Mouse (Mus musculus): ENCODE measurements around the gene Foxk2. TPM values are rescaled to one million over a fixed set of nuclear protein-coding genes. Genes with fewer than 3 reads are reported as not detected.
A peak's percentile ranks its signal among the peaks of the same experiment; 100 is the strongest.
"Not testable (repeated sequence)": the region's sequence is repeated elsewhere in the genome, so short reads cannot be mapped to it uniquely, and the experiment has no call there.

Foxk2 gene
- total RNA-seq, 2 experiments from 2014 or later = 69.1 to 76.5 TPM

DNA sequence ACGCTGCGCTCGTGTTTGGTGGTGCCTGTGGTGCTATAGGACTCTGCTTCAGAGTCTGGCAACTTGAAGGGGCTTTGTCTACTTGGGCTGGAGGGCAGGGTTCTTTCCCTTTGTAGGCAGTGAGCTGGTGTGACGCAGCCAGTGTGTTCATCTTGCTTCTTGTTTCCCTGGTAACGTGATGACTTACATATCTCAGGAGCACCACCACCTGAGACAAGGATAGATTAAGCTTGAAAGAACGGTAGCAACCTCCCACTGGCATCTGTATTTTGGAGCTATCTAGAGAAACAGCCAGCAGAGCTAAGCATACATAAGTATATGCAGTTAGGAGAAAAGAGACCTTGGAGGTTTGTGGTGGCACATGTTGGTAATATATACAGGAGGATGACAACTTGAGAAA lies 45.6 kb downstream of the Foxk2 start:
- no peak for TF ChIP-seq CTCF (conservative IDR thresholded peaks at IDR 0.05)
- Histone ChIP-seq H3K4me3 (no peak overlapping the region), H3K27ac (no peak overlapping the region)
- DNase-seq (ENCODE audit: low spot score in 2 of 2) = peak in 1 of 2 experiments; percentile 39

GRCm38 (mm10) chr11:121306608-121307007 lies 46.8 kb downstream of the Foxk2 start:
- no peak for DNase-seq (ENCODE audit: low spot score in 2 of 2)
- no peak for TF ChIP-seq CTCF (conservative IDR thresholded peaks at IDR 0.05)
- H3K4me3 ChIP-seq = no peak overlapping the region
- H3K27ac ChIP-seq = no peak overlapping the region; the same call in 1 of the 2 replicates

GRCm38 (mm10) chr11:121307712-121308111 lies 47.9 kb downstream of the Foxk2 start:
- H3K27ac ChIP-seq = not testable (repeated sequence)

GRCm38 (mm10) chr11:121326034-121326433 lies 66.2 kb downstream of the Foxk2 start:
- no peak for DNase-seq (ENCODE audit: low spot score in 2 of 2)
- no peak overlapping the region for H3K4me3 ChIP-seq
- no peak for TF ChIP-seq CTCF (conservative IDR thresholded peaks at IDR 0.05)
- no peak overlapping the region for H3K27ac ChIP-seq

More at GRCm38 (mm10) chr11:121307712-121308111, 47.9 kb downstream of the Foxk2 start:
- H3K4me3 ChIP-seq; DNase-seq (ENCODE audit: low spot score in 2 of 2): not testable (repeated sequence)

DNA sequence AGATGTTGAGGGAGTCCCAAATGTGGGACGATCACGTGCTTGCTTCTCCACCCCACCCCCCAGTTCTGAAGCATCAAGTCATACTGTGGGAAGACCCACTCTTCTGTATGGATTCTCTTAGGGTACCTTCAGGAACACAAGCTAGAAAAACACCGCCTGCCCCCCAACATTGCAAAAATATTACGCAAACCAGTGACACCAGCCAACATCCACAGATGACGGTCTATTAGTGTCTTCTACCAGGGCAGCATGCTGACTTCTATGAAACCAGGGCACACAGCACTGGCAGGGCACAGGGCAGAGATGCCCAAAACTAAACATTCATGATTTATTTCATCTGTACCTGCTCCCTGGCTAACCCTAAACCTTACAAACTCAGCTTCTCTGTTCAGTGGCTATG lies 66.9 kb downstream of the Foxk2 start:
- DNase-seq (ENCODE audit: low spot score in 2 of 2) = no peak
- H3K27ac ChIP-seq = no peak overlapping the region
- no peak for TF ChIP-seq CTCF (conservative IDR thresholded peaks at IDR 0.05)
- no peak overlapping the region for H3K4me3 ChIP-seq

DNA sequence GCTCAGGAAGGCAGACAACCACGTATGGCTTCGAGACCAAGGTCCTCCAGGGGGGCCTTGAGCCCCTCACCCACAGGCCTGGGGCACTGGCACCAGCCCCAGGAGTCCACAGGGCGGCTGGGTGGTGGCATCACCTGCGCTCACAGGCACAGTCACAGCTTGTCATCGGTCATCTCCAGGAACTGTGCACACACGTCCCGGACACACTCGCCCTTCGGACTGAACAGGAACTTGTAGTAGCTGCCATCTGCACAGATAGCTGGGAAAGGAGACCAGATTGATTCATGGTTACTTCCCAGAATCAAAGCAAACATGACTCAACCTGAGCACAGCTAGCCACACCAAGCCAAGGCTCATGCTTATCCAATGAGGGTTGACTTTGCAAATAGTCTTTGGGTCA lies 68.4 kb downstream of the Foxk2 start:
- no peak for TF ChIP-seq CTCF (conservative IDR thresholded peaks at IDR 0.05)
- Histone ChIP-seq H3K27ac (no peak overlapping the region), H3K4me3 (no peak overlapping the region)
- no peak for DNase-seq (ENCODE audit: low spot score in 2 of 2)

- DNase-seq (ENCODE audit: low spot score in 2 of 2) = peak in 1 of 2 experiments; percentile 24
- H3K27ac ChIP-seq = no peak overlapping the region
- H3K4me3 ChIP-seq = no peak overlapping the region
- TF ChIP-seq CTCF (conservative IDR thresholded peaks at IDR 0.05) = no peak
Measured at GRCm38 (mm10) chr11:121328619-121329018, 68.8 kb downstream of the Foxk2 start.

- no peak for DNase-seq (ENCODE audit: low spot score in 2 of 2)
- no peak for TF ChIP-seq CTCF (conservative IDR thresholded peaks at IDR 0.05)
Measured at GRCm38 (mm10) chr11:121331641-121332040, 71.9 kb downstream of the Foxk2 start.

GRCm38 (mm10) chr11:121339647-121340046 lies 79.9 kb downstream of the Foxk2 start:
- H3K4me3 ChIP-seq = no peak overlapping the region
- no peak for TF ChIP-seq CTCF (conservative IDR thresholded peaks at IDR 0.05)
- no peak for DNase-seq (ENCODE audit: low spot score in 2 of 2)
- no peak overlapping the region for H3K27ac ChIP-seq

More at GRCm38 (mm10) chr11:121331641-121332040, 71.9 kb downstream of the Foxk2 start:
- Histone ChIP-seq H3K27ac (no peak overlapping the region), H3K4me3 (no peak overlapping the region)

DNA sequence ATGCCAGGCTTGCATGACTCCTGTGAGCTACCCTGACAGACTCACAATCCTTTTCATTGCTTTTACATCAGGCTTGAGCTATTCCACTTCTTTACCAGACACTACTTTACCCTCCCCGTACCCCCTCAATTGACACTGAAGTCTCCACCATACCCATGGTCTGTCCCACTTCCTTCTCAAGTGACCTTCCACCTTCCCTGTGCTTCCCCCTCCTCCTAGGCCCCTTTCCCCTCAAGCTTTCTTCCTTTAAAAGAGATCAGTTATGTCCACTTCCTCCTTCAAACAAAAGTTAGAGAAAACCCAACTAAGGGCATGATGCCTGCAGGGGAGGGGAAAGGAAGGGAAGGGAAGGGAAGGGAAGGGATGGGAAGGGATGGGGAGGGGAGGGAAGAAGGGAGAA lies 80.5 kb downstream of the Foxk2 start:
- no peak for DNase-seq (ENCODE audit: low spot score in 2 of 2)
- no peak overlapping the region for H3K27ac ChIP-seq
- no peak overlapping the region for H3K4me3 ChIP-seq
- no peak for TF ChIP-seq CTCF (conservative IDR thresholded peaks at IDR 0.05)

DNA sequence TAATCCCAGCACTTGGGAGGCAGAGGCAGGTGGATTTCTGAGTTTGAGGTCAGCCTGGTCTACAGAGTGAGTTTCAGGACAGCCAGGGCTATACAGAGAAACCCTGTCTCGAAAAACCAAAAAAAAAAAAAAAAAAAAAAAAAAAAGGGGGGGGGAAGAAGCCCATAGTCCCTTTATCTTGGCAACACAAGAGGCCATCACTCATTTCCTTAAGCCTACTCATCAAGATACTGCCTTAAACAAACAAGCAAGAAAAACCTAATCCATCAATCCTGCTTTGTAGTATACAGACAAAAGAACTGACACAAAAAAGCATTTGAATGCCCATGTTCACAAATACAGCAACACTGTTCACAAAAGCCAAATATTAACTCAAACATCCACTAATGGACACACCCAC lies 82.6 kb downstream of the Foxk2 start:
- DNase-seq (ENCODE audit: low spot score in 2 of 2); H3K27ac ChIP-seq; H3K4me3 ChIP-seq: not testable (repeated sequence)

- no peak for DNase-seq (ENCODE audit: low spot score in 2 of 2)
- H3K4me3 ChIP-seq = no peak overlapping the region
- no peak for TF ChIP-seq CTCF (conservative IDR thresholded peaks at IDR 0.05)
- H3K27ac ChIP-seq = no peak overlapping the region
Measured at GRCm38 (mm10) chr11:121347036-121347435, 87.2 kb downstream of the Foxk2 start.

GRCm38 (mm10) chr11:121348166-121348565 lies 88.4 kb downstream of the Foxk2 start:
- Histone ChIP-seq H3K27ac (no peak overlapping the region), H3K4me3 (no peak overlapping the region)
- TF ChIP-seq CTCF (conservative IDR thresholded peaks at IDR 0.05) = no peak
- DNase-seq (ENCODE audit: low spot score in 2 of 2) = no peak

GRCm38 (mm10) chr11:121348727-121349126 lies 88.9 kb downstream of the Foxk2 start:
- peak; percentile 57 for TF ChIP-seq CTCF (conservative IDR thresholded peaks at IDR 0.05)
- not testable (repeated sequence) for DNase-seq (ENCODE audit: low spot score in 2 of 2); H3K27ac ChIP-seq; H3K4me3 ChIP-seq

All from layer of hippocampus, adult 2 months (tissue).